Mouse (Mus musculus) heart, embryonic 14.5 days (tissue): Measurements from ENCODE around the gene Ribc2. TPM values are rescaled to one million over a fixed set of nuclear protein-coding genes. Genes with fewer than 3 reads are reported as not detected.
A peak's percentile ranks its signal among the peaks of the same experiment; 100 is the strongest.

Experiments
- ATAC-seq: fragments of 200-750 bp; cut with Nextera tagmentation; 2 replicates; pipeline ENCODE4 v1.8.0; 2017; ENCODE audit warnings: low read depth, moderate TSS enrichment; ENCODE audit not compliant: insufficient number of reproducible peaks, insufficient read depth, low FRiP score
- H3K27ac ChIP-seq, 2 experiments: fragments of 200-500 bp in 1 of 2; fragments of 300-500 bp in 1 of 2; sonication (generic) in 1 of 2; replicated peaks in 1 of 2; 2 replicates each; pipeline ENCODE4 v1.5.1; 2012 to 2014; ENCODE audit warnings: low read depth in 2 of 2, low read length in 2 of 2, control low read depth in 1 of 2, mild to moderate bottlenecking in 1 of 2, mixed read lengths in 1 of 2; ENCODE audit not compliant: control insufficient read depth in 1 of 2, insufficient read depth in 1 of 2
- H3K27me3 ChIP-seq: fragments of 300-500 bp; sonication (generic); 2 replicates; pipeline ENCODE4 v1.6.1; 2014; ENCODE audit warnings: mild to moderate bottlenecking, low read length, control low read depth; ENCODE audit not compliant: control insufficient read depth, insufficient read depth
- H3K36me3 ChIP-seq: fragments of 300-500 bp; sonication (generic); 2 replicates; pipeline ENCODE4 v1.6.1; 2014; ENCODE audit warnings: mild to moderate bottlenecking, control low read depth, low read length, mixed read lengths; ENCODE audit not compliant: control insufficient read depth, insufficient read depth
- H3K4me1 ChIP-seq, 2 experiments: fragments of 200-500 bp in 1 of 2; fragments of 300-500 bp in 1 of 2; sonication (generic) in 1 of 2; 2 replicates each; pipeline ENCODE4 v1.6.1; 2012 to 2014; ENCODE audit warnings: low read length in 2 of 2, control low read depth in 1 of 2, mixed read lengths in 1 of 2; ENCODE audit not compliant: control insufficient read depth in 2 of 2, insufficient read depth in 2 of 2
- H3K4me2 ChIP-seq: fragments of 300-500 bp; sonication (generic); 2 replicates; pipeline ENCODE4 v1.6.1; 2014; ENCODE audit warnings: mild to moderate bottlenecking, low read length
- H3K4me3 ChIP-seq, 2 experiments: fragments of 200-500 bp in 1 of 2; fragments of 300-500 bp in 1 of 2; sonication (generic) in 1 of 2; 2 replicates each; pipeline ENCODE4 v1.5.1; 2012 to 2014; ENCODE audit warnings: low read length in 2 of 2, mild to moderate bottlenecking in 2 of 2, control low read depth in 1 of 2, low read depth in 1 of 2, moderate library complexity in 1 of 2; ENCODE audit not compliant: control insufficient read depth in 1 of 2, insufficient read depth in 1 of 2
- H3K9ac ChIP-seq: fragments of 300-500 bp; sonication (generic); 2 replicates; pipeline ENCODE4 v1.6.1; 2014; ENCODE audit warnings: mild to moderate bottlenecking, low read length
- H3K9me3 ChIP-seq: fragments of 300-500 bp; sonication (generic); 2 replicates; pipeline ENCODE4 v1.6.1; 2016; ENCODE audit warnings: low read length, control low read depth; ENCODE audit not compliant: control insufficient read depth
- WGBS: fragments of 180-500 bp; shearing (Covaris S2); extraction: QIAGEN DNeasy Blood & Tissue Kit; methylation state at CpG from one replicate; pipeline ENCODE4 v1.1.7; 2014; 5-methylcytosine and 5-hydroxymethylcytosine counted together
- polyA plus RNA-seq: library from polyadenylated mRNA; unstranded; fragments of >200 nt; fragmentation: Nextera tagmentation; extraction: Ambion mirVana; gene quantifications from 2 replicates; pipeline ENCODE4 v1.2.1, GENCODE M21; 2014

Ribc2 gene
- polyA plus RNA-seq, 1 experiment from 2014 or later: not detected

- H3K9ac ChIP-seq: no peak overlapping the region
- no peak for ATAC-seq
- H3K9me3 ChIP-seq: no peaks in the 10 kb centered on the region
- no peak overlapping the region for H3K4me3 ChIP-seq
- H3K4me2 ChIP-seq: no peak overlapping the region
- 0 out of 2 replicates have a peak, but pooled peaks cover 9% of the 10 kb centered on the region for H3K27me3 ChIP-seq
- H3K4me1 ChIP-seq: no peaks in the 10 kb centered on the region
- no peaks in the 10 kb centered on the region for H3K36me3 ChIP-seq
- no peak overlapping the region for H3K27ac ChIP-seq
- 97% methylated on average over 1 of the region's 1 CpGs for WGBS
These were observed 11.9 kb downstream of the Ribc2 start for GRCm38 (mm10) chr15:85143747-85144146.

DNA sequence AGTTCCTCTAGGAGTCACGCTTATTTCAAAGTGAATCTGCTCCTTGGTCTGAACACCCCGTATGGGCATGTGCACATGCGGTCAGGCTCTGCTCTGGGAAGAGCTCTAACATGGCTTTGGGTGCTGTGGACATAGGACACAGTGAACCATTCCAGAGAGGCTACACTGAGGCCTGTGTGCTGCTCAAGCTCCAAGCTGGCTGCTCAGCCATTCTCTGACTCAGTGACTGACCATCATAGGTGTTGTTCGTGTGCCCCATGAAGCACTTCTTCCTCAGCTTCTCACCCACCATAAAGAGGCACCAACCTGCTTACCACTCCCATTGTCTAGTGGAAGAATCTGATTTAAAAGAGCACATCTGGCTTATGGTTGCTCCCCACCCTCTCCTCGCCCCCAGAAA is 12.4 kb downstream of the Ribc2 start:
- H3K27me3 ChIP-seq: 0 out of 2 replicates have a peak, but pooled peaks cover 9% of the 10 kb centered on the region
- no peak overlapping the region for H3K27ac ChIP-seq
- H3K9ac ChIP-seq: no peak overlapping the region
- no peaks in the 10 kb centered on the region for H3K36me3 ChIP-seq
- no peaks in the 10 kb centered on the region for H3K4me1 ChIP-seq
- WGBS: 90% methylated on average over 5 of the region's 5 CpGs
- no peak overlapping the region for H3K4me3 ChIP-seq
- H3K9me3 ChIP-seq: no peaks in the 10 kb centered on the region
- ATAC-seq: no peak
- H3K4me2 ChIP-seq: no peak overlapping the region

- Histone ChIP-seq H3K27me3 (peaks cover 27% of the 10 kb centered on the region), H3K27ac (no peak overlapping the region), H3K9ac (no peak overlapping the region), H3K9me3 (no peaks in the 10 kb centered on the region), H3K4me1 (peaks cover 17% of the 10 kb centered on the region in 2 experiments), H3K4me3 (no peak overlapping the region), H3K36me3 (no peaks in the 10 kb centered on the region), H3K4me2 (no peak overlapping the region)
- WGBS: 24% methylated on average over 13 of the region's 13 CpGs
- peak; percentile 37; the same call in 1 of the 2 replicates for ATAC-seq
These were observed 19.6 kb downstream of the Ribc2 start for GRCm38 (mm10) chr15:85151433-85151918.

DNA sequence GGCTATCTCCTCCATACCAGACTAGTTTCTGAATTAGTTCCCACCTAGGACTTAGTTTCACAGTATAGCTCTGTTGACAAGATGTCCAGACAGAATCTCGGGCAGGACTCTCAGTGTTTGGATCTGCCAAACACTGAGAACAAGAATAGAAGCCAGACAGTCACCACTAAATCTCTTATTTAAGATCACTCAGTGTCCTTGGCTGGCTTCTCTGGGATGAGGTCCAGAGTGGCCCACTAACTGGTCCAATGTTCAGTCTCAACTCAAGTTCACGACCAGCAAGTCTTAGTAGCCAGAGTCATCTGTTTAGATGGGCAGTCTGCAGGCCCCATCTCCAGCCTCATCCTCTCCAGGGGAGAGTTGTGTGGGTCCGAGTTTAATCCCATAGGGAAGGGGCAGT is 20.7 kb downstream of the Ribc2 start:
- Histone ChIP-seq H3K36me3 (no peaks in the 10 kb centered on the region), H3K27ac (no peak overlapping the region), H3K4me1 (peaks cover 17 to 22% of the 10 kb centered on the region in 2 experiments), H3K27me3 (peaks cover 27% of the 10 kb centered on the region), H3K4me3 (no peak overlapping the region), H3K9me3 (no peaks in the 10 kb centered on the region), H3K9ac (no peak overlapping the region), H3K4me2 (no peak overlapping the region)
- 70% methylated on average over 3 of the region's 3 CpGs for WGBS
- no peak for ATAC-seq

DNA sequence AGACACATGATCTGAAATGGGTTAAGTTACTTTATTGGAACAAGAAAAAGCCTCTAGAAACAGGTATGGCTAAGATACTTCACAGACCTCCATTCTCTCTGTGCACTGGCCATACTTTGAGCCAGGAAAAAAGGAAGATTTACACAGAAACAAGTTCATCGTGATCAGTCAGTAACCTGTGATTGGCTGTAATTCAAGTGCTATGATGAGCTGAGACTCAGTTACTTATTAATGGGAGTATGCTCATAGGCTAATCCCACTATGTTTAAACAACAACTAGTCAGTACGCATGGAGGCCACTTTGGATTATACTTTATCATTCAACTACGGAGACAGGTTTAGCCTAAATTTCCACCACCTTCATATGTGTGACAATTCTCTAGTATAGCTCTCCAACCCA is 22.2 kb downstream of the Ribc2 start:
- Histone ChIP-seq H3K4me1 (peaks cover 20 to 22% of the 10 kb centered on the region in 2 experiments), H3K9ac (no peak overlapping the region), H3K27ac (no peak overlapping the region), H3K4me2 (no peak overlapping the region), H3K36me3 (no peaks in the 10 kb centered on the region), H3K4me3 (no peak overlapping the region), H3K27me3 (peaks cover 27% of the 10 kb centered on the region), H3K9me3 (0 out of 2 replicates have a peak, but pooled peaks cover 3% of the 10 kb centered on the region)
- ATAC-seq: no peak
- WGBS: 89% methylated on average over 3 of the region's 3 CpGs

DNA sequence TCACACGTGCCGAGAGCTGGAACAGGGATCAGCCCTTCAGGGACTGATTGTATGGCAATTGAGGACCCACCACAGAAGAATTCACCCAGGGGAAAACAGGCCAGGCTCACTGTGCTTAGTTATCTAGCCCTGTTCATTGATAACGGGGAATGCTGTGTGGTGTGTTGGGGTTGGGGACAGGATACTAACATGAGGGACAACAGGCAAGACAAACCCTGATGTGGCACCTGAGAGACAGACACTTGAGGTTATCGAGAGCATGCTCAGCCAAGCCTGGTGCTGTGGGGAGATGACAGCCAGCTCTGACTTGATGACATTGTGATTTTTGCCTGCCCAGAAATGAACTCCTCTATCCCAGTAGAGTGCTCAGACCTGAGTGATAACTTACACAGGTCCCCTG is 24.3 kb downstream of the Ribc2 start:
- Histone ChIP-seq H3K4me3 (no peak overlapping the region), H3K4me1 (peaks cover 20 to 22% of the 10 kb centered on the region in 2 experiments), H3K9me3 (0 out of 2 replicates have a peak, but pooled peaks cover 3% of the 10 kb centered on the region), H3K27ac (peak overlapping the region; percentile 42 to 74; a peak in 3 of 4 replicates), H3K4me2 (0 out of 2 replicates have a peak overlapping the region, but pooled peaks have one; percentile 14), H3K27me3 (peaks cover 45% of the 10 kb centered on the region), H3K36me3 (no peaks in the 10 kb centered on the region), H3K9ac (no peak overlapping the region)
- peak; percentile 46 for ATAC-seq
- 11% methylated on average over 4 of the region's 4 CpGs for WGBS

DNA sequence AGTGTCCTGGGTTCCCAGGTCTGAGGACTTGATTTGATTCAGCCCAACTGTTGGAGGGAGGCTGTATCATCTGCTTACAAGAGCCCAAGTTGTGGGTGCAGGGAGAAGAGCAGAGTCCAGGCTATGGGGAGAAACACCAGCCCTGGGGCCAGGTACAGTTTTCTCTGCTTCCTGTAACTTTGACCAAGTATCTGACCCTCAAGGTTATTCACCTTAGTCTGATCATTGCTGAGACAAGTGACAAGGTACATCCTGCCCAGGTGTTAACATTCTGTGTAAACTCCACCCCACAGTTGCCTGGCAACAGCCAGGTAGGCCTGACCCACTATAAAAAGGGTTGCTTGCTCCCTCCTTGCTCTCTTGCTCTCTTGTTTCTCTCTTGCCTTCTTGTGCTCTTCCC is 29.5 kb downstream of the Ribc2 start:
- no peak overlapping the region for H3K4me2 ChIP-seq
- no peak overlapping the region for H3K27ac ChIP-seq
- H3K9me3 ChIP-seq: 0 out of 2 replicates have a peak, but pooled peaks cover 3% of the 10 kb centered on the region
- peaks cover 36% of the 10 kb centered on the region for H3K27me3 ChIP-seq
- no peak overlapping the region for H3K9ac ChIP-seq
- no peak overlapping the region for H3K4me3 ChIP-seq
- H3K4me1 ChIP-seq: peaks cover 11 to 13% of the 10 kb centered on the region in 2 experiments
- H3K36me3 ChIP-seq: no peaks in the 10 kb centered on the region
- ATAC-seq: no peak
